Mouse (Mus musculus): ENCODE measurements around the gene Vmn2r46.
"Not testable (repeated sequence)": the region's sequence is repeated elsewhere in the genome, so short reads cannot be mapped to it uniquely, and the experiment has no call there.

Gene Vmn2r46

DNA sequence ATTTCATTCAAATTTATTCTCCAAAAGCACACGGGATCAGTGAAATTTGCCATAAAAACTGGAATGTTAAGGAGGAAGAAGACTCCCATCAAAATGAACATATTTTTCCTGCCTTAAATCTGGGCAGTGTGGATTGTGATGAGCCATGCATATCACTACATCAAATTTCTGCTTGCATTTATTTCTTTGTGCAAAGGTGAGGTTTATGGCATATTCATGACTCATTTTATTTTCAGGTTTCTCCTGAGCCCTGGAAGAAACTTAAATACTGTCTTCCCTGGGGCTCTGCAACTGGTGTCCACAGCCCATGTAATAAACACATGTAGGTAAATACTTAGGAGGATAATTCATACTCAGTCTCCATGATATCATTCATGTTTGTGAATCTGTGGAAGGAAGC lies at the start of gene Vmn2r46:
Gene Vmn2r46 (minus strand): TSS at position 101 of the 400 bp plus-strand sequence.
- DNase-seq (ENCODE audit: low spot score in 2 of 2): not testable (repeated sequence)
